Mouse (Mus musculus): ENCODE measurements at regions not wholly inside any gene's neighbourhood (a gene's known extent, or its start where the extent isn't known, plus 50 kb on each side); places are given as distances from the start of the nearest gene placed in this dataset.

DNA sequence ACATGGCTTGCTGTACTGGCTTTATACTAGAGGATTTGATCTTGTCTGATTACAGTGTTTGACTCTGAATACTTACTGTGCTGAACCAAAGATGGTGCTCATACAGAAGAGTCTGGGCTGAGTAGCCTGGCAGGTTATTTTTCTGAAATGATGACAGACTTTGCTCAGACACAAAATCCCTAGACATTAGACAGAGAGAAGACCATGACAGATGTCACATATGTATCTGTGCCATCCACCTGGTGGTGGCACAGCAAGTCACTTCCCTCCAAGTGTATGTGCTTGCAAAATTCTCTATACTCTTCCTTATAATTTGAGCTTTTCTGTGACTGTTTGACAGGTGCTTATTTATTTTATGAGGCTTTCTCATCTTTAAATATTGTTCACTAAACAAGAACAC lies 80.7 kb downstream of the Gm7361 start:
- no peak for DNase-seq (ENCODE audit: low spot score)

DNA sequence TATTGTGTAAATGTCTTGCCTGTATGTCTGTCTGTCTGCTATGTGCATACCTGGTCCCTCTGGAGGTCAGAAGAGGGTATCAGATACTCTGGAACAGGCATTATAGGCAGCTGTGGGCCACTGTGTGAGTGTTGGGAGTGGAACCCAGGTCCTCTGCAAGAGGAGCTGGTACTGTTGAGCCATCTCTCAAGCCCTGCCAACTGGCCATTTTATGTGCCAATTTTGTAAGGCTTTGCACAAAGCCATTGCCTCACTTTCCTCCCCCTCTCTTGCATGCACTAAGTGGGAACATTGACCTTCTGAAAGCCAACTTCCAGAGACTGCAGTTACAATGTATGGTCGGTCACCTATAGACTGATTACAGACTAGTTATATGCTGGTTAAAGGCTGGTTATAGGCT lies 81.8 kb downstream of the Gm7361 start:
- DNase-seq (ENCODE audit: low spot score): no peak

DNA sequence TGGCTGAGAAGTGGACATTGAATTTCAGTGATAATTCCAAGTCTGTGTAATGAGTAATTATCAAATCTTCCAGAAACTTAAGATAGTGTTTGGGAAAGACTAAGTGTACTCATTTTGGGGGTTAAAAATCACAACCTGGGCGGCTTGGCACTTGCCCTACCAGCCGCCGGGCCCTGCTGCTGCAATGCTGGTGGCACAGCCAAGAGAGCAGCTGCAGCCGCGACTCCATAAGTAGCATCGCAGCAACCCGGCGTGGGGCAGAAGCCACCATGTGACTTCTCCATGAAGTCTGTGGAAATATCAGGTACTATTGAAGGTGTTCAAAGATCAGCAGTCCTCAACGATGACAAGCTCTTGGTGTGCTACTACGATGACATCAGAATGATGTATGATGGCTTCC lies 97.7 kb downstream of the Gm7361 start:
- no peak for DNase-seq (ENCODE audit: low spot score)

DNA sequence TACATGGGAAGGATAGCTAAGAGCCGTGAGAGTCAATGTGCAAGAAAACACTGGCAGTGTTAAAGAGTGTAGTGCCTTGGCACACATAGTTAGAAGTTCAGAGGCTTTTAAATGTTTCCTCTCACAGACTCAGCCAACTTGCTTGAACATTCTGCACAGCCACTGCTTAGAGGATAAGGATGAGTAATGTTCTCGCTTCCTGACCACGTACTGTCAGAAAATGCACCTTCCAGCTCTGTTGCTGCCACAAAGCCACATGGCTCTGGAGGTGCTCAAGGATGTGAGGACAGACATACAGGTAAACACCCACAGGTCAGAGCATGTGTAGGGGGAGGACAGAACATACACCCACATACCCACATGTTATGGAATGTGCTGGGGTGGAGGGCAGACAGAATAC lies 101.6 kb downstream of the Gm7361 start:
- DNase-seq (ENCODE audit: low spot score): no peak

DNA sequence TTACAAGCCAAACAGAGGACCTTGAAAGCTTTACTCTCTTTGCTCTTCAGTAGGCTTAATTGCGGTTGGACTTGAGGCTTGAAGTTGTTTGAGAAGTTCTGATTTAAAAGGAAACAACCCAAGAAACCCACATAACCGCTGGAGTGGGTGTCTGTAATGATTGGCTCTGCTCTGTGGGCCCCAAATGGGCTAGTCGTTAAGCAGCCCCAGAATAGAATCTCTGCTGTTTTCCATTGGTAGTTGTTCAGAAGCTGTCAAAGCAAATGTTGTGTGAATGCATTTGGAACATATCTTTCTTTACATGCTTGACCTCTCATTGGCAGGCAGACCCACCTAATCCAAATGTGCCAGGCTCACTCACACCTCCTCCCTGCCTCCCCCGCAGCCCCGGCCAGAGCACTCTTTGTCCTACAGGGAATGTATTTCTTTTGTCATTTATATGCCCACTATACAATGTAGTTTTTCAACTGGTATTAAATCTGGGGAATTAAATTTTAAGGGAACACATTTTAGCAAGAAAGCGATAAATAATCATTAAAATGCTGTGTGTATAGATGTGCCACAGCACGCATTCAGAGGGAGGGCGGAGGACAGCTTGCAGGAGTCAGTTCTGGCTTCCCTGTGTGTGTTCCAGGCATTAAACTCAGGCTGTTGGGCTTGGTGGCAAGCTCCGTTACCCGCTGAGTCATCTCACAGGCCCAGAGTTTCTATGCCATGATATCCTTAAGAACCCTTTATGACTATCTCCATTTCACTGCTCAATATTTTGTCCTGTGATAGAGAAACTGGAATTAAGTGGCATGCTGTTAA lies 116.9 kb downstream of the Gm7361 start:
- DNase-seq (ENCODE audit: low spot score): no peak

DNA sequence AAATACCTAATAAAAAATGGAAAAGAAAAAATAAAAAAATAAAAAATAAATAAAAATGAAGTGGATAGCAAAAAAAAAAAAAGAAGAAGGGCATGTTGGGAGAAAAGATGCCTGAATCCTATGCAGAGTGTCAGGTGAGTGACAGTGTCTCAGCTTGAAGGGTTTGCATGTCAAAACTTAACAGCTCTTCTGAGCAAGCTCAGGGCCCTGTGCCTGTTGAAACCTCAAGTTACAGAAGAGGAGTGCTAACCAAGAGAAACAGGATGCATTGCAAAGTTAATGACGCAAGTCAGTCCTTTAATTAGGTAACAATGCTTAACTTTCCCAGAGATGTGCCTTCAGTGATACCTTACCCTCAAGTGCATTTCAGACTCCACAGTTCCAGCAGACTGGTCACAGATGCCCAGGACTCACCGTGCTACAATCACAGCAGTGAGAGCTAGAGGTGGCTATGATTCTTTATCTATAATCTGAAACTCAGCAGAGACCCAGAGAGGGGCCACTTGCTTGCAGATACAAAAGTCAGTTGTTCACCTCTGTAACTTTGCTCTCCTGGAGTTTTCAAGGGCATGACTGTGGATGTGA lies 149.7 kb downstream of the Gm7361 start:
- DNase-seq (ENCODE audit: low spot score): no peak

DNA sequence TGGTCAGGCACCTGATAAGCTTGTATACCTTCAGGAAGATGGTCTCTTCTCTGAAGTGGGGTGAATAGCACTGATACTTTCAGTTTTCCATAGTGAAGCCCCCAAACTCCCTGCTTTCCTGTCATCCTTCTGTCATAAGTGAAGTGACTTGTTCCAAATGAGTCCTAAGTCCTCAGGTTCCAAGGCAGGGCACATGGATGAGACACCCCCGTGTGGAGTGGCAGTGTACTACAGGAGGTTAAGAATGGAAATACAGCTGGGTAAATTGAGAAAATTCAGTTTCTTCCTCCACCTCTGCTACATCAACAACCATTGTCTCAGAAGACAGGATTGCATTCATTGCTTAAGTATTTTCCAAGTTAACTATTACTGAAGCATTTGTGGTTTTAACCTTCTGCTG lies 155.7 kb downstream of the Gm7361 start:
- DNase-seq (ENCODE audit: low spot score): no peak

DNA sequence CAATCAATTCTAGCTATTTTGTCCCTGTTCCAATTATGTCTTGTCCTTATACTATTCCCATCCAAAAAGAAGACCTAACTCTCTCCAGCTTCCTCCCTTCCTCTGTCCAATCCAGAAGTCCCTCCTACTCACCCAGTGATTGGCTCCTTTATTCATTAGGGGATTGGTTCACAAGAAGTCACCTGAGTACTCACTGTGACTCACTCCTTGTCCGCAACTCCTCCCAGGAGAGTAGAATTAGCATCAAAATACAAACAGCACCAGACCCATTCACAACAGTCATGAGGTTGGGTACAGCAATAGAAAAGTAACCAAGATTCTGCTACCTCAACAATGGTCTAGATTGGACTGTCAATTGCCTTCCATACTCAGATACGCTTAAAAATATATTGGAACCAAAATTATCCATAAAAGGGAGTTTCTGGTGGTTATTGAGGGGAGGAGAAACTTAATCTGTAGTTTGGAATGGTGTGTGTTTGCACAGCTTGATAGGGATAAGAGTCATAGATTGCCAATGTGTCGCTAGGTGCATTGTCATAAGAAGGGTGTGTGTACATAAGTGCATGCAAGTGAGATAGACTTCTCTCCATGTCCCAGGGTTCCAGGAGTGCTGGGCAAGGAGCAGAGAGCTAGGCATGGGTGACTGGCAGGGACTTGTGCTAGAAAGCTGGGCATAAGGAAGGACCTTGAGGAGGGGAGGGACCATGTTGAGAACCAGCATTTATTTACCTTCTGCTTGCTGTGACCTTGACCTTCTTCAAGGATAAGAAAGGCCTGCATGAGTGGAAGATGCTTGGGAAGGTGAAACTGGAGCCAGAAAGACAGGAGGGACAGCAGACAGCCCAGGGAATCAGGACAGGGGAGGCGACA lies 187.1 kb downstream of the Gm7361 start:
- no peak for DNase-seq (ENCODE audit: low spot score)

DNA sequence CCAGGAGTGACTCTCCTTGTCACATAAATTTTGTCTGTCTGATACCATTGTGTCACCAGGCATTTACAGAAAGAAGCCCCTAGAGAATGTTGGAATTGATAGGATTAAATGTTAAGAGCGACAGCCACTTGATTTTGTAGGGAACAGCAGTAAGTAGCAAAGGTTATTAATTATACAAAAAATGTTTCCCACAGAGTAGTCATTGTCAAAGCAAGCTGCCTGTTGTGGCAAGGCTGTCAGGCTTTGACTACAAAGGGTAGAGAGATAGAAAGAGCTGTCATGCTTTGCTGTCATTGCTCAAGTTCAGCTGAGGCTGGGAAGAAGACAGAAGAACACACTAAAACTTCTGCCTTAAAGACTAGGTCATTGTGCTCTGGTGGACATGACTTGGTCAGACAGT lies 193.8 kb downstream of the Gm7361 start:
- DNase-seq (ENCODE audit: low spot score): no peak

DNA sequence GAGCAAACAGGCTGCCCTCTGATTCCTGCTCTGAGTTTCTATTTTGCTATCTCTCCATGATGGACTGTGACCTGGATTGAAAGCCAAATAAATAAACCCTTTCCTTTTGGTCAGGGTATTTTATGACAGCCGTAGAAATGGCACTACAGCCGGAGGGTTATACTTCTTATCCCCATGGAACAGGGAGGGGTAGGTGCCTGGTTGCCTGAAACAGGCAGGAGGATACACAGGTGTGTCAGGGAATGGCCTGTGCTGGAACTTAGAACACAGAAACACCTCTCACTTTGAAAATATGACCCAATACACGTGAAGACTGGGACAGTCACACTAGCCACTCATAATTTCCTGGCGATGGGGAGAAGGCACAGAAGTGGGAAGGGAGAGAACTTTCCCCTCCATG lies 200.1 kb downstream of the Gm7361 start:
- DNase-seq (ENCODE audit: low spot score): no peak

DNA sequence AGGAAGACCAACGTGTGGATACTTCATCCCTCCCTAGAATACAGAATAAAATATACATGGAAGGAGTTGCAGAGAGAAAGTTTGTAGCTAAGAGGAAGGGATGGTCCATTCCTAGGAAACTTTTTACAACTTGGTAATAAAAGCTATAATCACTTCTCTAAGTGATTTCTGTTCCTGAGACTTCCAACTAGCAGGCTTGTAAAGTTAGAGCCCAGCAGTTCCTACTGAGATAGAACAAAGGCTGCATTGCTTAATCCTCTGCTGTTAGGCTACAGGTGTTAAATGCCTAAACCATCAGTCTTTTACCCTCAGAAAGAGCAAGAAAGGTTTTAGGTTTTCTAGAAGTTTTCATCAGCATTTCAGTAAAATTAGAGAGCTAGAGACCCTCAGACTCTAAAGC lies 209.2 kb downstream of the Gm7361 start:
- no peak for DNase-seq (ENCODE audit: low spot score)

DNA sequence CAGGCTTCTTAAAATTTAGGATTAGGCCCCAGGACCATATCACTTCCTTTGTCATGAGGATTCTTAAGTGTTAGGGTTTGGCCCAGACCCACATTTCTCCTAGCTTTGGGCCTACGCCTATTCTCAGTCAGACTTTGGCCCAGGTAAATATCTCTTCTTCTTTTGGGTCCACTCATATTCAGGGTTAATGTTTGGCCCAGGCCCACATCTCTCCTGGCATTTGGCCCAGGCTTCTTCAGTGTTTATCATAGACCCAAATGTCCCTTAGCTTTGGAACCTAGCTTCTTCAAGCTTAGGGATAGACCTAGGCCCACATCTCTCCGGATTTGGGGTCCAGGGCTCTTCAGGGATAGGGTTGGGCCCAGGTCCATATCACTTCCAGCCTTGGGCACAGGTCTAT lies 228.2 kb downstream of the Gm7361 start:
- DNase-seq (ENCODE audit: low spot score): no peak

DNA sequence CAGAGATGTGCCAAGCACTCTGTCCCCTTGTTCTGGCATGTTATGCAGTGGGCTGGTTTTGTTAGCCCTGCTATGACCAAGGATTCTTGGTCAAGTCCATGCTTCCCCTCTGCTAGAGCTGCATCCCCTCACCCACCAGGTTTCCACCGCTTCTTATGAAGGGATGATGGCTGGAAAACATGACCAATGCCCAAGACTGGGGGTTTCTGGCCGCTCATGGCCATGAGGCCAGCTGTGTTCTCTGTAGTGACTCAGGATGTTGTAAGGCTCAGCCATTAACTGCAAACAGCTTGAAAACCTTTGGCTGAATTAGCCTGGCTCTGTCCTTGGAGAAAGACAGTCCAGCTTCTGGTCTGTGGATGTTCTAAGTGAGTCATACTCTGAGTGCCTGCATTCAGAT lies 236.5 kb downstream of the Gm7361 start:
- no peak for DNase-seq (ENCODE audit: low spot score)

DNA sequence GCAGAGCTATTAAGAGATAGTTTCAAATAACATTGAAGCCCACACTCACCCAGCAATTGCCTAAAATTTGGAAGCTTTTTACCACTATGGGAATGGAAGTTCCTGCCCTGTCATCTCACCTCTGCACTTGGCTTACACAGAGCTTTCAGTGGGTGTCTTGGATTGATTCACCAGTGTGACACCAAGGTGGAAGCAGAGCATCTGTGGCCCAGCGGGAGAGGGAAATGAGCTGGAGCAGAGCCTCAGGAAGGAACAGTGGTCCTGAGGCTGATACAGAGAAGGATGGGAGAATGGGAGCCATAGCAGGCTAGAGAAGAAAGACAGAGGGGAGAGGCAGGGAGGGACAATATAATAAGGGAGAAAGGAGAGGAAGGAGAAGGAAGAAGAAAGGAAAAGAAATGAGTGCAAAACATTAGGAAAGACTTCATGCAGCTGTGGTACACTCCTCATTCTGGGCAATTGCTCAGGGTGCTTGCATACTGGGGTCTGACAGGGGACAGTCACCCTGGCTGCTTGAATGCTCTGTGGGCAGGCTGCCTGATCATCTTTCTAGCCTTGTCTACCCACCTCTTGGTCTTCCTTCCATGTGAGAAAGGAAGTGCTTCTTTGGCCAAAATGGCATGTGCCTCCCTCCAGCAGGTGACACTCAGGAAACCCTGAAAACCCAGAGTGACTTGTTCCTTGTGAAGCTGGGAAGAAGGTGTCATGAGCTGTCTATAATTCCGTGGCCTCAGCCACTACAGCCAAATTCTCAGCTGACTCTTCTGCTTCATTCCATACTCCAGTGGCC lies 240.3 kb downstream of the Gm7361 start:
- no peak for DNase-seq (ENCODE audit: low spot score)

DNA sequence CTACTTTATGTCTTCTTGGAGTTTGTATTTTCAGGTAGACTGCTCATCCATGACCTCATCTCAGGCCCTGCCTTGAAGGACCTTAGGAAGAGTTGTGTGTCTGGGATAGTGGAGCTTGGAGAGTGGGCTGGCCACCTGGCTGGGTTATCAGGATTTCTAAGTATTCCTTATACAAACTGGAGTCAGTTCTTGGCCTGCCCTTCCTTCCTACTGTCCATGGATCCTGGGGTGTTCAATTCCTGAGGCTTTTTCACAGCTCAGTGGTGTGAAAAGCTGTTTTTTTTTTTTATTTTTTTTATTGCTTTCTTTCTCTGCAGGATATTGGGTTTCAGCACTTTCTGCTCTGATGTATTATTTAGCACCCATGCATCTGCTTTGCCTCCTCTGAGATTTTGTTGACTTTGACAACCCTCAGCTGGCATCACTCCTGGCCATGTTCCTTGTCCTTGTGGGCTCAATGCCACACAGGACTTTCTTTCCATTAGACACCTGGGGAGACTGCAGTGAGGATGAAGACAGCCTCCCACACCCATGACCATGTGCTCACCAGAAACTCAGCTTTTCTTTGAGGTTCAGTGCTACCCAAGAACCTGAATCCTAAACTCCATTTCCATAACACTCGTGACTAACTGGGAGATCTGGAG lies 252.2 kb downstream of the Gm7361 start:
- no peak for DNase-seq (ENCODE audit: low spot score)

DNA sequence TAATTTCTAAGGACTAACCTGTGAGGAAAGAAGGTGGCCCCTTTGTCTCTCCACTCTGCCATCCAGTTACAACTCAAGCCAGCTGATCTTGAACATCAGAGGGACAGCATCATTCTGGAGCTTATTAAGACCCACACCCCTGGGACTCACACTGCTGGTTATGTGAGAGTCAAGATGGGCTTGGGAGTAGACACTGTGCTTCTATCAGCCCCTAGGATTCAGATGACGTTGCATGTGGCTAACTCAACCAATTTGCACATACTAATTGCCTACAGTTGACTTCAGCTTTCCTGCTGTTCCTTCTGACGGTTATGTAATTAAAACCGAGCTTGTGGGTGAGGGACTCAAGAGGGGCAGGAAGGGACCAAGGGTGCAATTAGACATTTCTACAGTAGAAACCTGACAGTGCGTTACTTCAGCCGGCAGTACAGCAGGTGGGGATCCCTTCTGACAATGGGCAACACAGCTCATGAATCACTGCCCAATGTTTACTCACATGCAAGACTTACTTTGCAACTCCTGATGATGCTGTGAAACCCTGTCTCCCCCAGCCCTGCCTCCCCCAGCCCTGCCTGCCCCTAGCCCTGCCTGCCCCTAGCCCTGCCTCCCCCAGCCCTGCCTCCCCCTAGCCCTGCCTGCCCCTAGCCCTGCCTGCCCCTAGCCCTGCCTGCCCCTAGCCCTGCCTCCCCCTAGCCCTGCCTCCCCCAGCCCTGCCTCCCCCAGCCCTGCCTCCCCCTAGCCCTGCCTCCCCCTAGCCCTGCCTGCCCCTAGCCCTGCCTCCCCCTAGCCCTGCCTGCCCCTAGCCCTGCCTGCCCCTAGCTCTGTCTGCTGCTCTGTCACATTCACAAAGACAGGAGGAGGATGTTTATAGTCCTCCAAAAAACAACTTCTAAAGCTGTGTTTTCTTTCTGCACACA lies 255.8 kb downstream of the Gm7361 start:
- no peak for DNase-seq (ENCODE audit: low spot score)

DNA sequence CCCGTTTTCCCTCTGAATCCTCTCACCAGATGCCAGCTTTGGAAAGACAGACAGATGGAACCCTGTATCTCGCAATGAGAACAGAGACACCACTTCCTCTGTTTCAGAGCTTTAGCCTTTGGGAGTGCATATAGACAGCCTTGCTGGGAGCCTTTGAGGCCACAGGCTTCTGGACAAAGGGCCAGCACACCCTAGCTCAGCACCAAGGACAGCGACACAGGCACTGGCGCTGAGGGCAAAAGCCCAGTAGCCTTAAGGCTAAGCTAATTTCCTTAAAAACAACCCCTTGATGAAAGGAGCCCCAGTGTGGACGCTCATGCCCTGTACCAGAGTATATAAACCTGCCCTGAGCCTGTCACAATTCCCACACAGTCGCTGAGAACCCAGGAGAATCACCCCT lies 278.1 kb downstream of the Gm7361 start:
- peak; percentile 21 for DNase-seq (ENCODE audit: low spot score)

DNA sequence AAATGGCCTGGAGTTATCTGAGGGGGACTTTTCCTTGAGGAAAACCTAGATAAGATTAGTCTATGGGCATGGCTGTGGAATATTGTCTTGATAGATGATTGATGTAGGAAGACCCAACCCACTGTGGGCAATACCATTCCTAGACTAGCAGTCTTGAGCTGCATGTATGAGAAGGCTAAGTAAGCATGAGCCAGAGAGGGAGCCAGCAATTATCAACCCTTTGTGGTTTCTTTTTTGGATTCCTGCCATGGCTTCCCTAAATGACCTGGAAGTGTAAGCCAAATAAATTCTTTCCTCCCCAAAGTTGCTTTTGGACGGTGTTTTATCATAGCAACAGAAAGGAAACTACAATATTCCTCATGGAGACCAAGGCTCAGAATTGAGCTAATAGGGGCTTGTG lies 253.7 kb upstream of the Dpp6 start:
- no peak for DNase-seq (ENCODE audit: low spot score)

DNA sequence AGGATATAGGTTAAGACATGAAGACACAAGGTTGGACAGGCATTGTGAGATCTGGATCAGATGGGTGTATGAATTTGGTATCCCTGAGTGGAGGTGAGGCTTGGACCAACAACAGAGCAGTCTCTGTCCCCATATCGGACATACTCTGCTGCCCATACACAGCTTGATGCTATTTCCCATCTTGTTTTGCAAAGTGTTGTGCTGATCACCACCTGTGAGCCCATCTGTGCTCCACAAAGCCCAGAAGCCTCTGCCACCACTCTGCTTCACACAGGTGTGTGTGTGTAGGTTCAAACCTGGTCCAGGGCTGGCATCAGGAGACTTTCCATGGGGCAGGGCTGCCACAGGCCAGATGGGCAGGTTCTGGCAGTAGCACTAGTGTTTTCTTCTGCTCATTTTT lies 252.9 kb upstream of the Dpp6 start:
- no peak for DNase-seq (ENCODE audit: low spot score)

DNA sequence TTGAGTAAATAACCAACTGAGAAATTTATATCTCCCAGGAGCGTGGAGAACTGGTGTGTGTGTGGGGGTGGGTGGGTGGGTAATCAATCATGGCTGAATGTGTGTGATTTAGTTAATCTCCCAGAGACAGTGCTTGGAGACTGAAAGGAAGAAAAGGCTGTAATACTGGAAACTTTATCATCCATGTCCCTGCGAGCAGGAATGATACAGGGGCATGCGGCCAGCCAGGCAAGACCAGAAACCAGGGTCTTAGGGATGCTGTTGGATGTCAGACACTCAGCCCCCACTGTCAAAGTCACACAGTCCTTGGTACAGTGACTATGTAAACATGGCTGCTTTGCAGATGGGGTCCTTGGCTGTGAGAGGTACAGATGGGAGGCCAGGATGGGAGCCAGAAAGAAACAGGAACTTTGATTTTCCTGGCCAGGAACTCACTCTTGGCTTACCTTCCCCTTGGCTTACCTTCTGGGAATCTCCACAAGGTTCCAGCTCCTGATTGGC lies 244.3 kb upstream of the Dpp6 start:
- no peak for DNase-seq (ENCODE audit: low spot score)

DNA sequence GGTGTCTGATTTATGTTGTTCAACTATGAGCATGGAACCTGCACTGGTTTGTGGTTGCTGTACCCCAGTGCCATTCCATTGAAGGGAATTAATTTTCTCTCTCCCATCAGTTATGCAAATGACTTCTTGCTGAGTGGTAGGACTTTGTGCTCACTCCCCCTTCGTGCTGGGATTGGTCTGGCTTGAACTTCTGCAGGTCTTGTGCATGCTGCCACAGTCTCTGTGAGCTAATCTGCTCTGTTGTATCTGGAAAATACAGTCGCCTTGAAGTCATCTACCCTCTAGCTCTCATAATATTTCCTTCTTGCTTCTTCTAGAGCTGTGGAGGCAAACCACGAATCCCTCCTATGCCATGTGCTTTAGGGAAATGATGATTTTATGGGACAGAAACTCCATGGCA lies 243.6 kb upstream of the Dpp6 start:
- DNase-seq (ENCODE audit: low spot score): no peak

All from urinary bladder, postnatal 14 days (tissue).